Mouse (Mus musculus) megakaryocyte, embryonic 14.5 days (primary cell): ENCODE results near the gene Psmc5. TPM values are rescaled to one million over a fixed set of nuclear protein-coding genes. Genes with fewer than 3 reads are reported as not detected.

Experiments used
- H3K27me3 ChIP-seq: replicated peaks from 2 replicates; pipeline ENCODE3; 2012; ENCODE audit warnings: inconsistent platforms
- H3K36me3 ChIP-seq: replicated peaks from 2 replicates; pipeline ENCODE3; 2012; ENCODE audit warnings: low read length, inconsistent platforms, mixed read lengths
- H3K4me1 ChIP-seq: 2 replicates; pipeline ENCODE4 v1.6.1; 2012; ENCODE audit warnings: inconsistent platforms
- H3K4me3 ChIP-seq: replicated peaks from 2 replicates; pipeline ENCODE3; 2012; ENCODE audit warnings: moderate library complexity, mild to moderate bottlenecking, inconsistent platforms
- H3K9me3 ChIP-seq: 2 replicates; pipeline ENCODE4 v1.6.1; 2012; ENCODE audit warnings: inconsistent platforms
- FLI1 ChIP-seq: IDR thresholded peaks from 2 replicates; pipeline ENCODE4 v1.6.1; 2012; ENCODE audit warnings: low read length, inconsistent platforms, mixed read lengths
- GATA1 ChIP-seq: IDR thresholded peaks from 3 replicates; pipeline ENCODE4 v1.6.1; 2012; ENCODE audit warnings: mixed read lengths, low read length, inconsistent platforms, borderline replicate concordance
- polyA plus RNA-seq: library from polyadenylated mRNA; stranded (reverse); fragments of >175 nt; gene quantifications from 2 replicates; pipeline ENCODE4 v1.2.3, GENCODE M21; 2012; ENCODE audit warnings: low replicate concordance; ENCODE audit not compliant: insufficient read depth

Gene Psmc5
- polyA plus RNA-seq, 1 experiment = 34.7 TPM

GRCm38 (mm10) chr11:106249326-106249725 is 6.6 kb upstream of the Psmc5 start:
- Histone ChIP-seq H3K4me1 (peaks cover 10% of the 10 kb centered on the region), H3K9me3 (no peaks in the 10 kb centered on the region), H3K36me3 (peaks cover 100% of the 10 kb centered on the region), H3K27me3 (no peaks in the 10 kb centered on the region), H3K4me3 (no peak overlapping the region)
- TF ChIP-seq GATA1 = no peak
- TF ChIP-seq FLI1 = no peak

- Histone ChIP-seq H3K36me3 (peaks cover 69% of the 10 kb centered on the region), H3K4me1 (peaks cover 46% of the 10 kb centered on the region), H3K4me3 (peak overlapping the region; percentile 100), H3K9me3 (no peaks in the 10 kb centered on the region), H3K27me3 (no peaks in the 10 kb centered on the region)
- TF ChIP-seq GATA1 = no peak
- TF ChIP-seq FLI1 = no peak
Measured at GRCm38 (mm10) chr11:106254767-106255166, 1.2 kb upstream of the Psmc5 start.

GRCm38 (mm10) chr11:106255174-106255573 is 780 bp upstream of the Psmc5 start:
- TF ChIP-seq GATA1 (no peak), FLI1 (no peak)
- H3K4me3 ChIP-seq = peak overlapping the region; percentile 100
- no peaks in the 10 kb centered on the region for H3K27me3 ChIP-seq
- no peaks in the 10 kb centered on the region for H3K9me3 ChIP-seq
- H3K36me3 ChIP-seq = peaks cover 66% of the 10 kb centered on the region
- peaks cover 46% of the 10 kb centered on the region for H3K4me1 ChIP-seq

GRCm38 (mm10) chr11:106256775-106257174 is 821 bp downstream of the Psmc5 start:
- no peak for TF ChIP-seq FLI1
- TF ChIP-seq GATA1 = no peak
- H3K36me3 ChIP-seq = peaks cover 64% of the 10 kb centered on the region
- no peaks in the 10 kb centered on the region for H3K9me3 ChIP-seq
- peaks cover 46% of the 10 kb centered on the region for H3K4me1 ChIP-seq
- H3K27me3 ChIP-seq = no peaks in the 10 kb centered on the region
- peak overlapping the region; percentile 100 for H3K4me3 ChIP-seq

GRCm38 (mm10) chr11:106260826-106261450 is 5.0 kb downstream of the Psmc5 start:
- Histone ChIP-seq H3K4me3 (no peak overlapping the region), H3K27me3 (no peaks in the 10 kb centered on the region), H3K4me1 (peaks cover 25% of the 10 kb centered on the region), H3K36me3 (peaks cover 80% of the 10 kb centered on the region), H3K9me3 (no peaks in the 10 kb centered on the region)
- TF ChIP-seq GATA1 (no peak), FLI1 (no peak)

- Histone ChIP-seq H3K4me1 (peaks cover 22% of the 10 kb centered on the region), H3K9me3 (no peaks in the 10 kb centered on the region), H3K36me3 (peaks cover 93% of the 10 kb centered on the region), H3K27me3 (no peaks in the 10 kb centered on the region), H3K4me3 (no peak overlapping the region)
- TF ChIP-seq GATA1 (no peak), FLI1 (no peak)
Measured at GRCm38 (mm10) chr11:106263963-106264362, 8.0 kb downstream of the Psmc5 start.

- Histone ChIP-seq H3K27me3 (no peaks in the 10 kb centered on the region), H3K36me3 (peaks cover 89% of the 10 kb centered on the region), H3K4me1 (peaks cover 28% of the 10 kb centered on the region), H3K9me3 (no peaks in the 10 kb centered on the region), H3K4me3 (peak overlapping the region; percentile 38)
- TF ChIP-seq GATA1 = no peak
Measured at GRCm38 (mm10) chr11:106264988-106265387, 9.0 kb downstream of the Psmc5 start.

GRCm38 (mm10) chr11:106265570-106265969 is 9.6 kb downstream of the Psmc5 start:
- Histone ChIP-seq H3K36me3 (peaks cover 89% of the 10 kb centered on the region), H3K4me1 (peaks cover 34% of the 10 kb centered on the region), H3K27me3 (no peaks in the 10 kb centered on the region), H3K4me3 (no peak overlapping the region), H3K9me3 (no peaks in the 10 kb centered on the region)
- no peak for TF ChIP-seq FLI1
- TF ChIP-seq GATA1 = no peak

GRCm38 (mm10) chr11:106266431-106266830 is 10.5 kb downstream of the Psmc5 start:
- no peaks in the 10 kb centered on the region for H3K9me3 ChIP-seq
- no peak overlapping the region for H3K4me3 ChIP-seq
- TF ChIP-seq GATA1 (no peak), FLI1 (no peak)
- peaks cover 80% of the 10 kb centered on the region for H3K36me3 ChIP-seq
- peaks cover 43% of the 10 kb centered on the region for H3K4me1 ChIP-seq
- no peaks in the 10 kb centered on the region for H3K27me3 ChIP-seq

GRCm38 (mm10) chr11:106267311-106267852 is 11.4 kb downstream of the Psmc5 start:
- Histone ChIP-seq H3K27me3 (no peaks in the 10 kb centered on the region), H3K36me3 (peaks cover 71% of the 10 kb centered on the region), H3K4me3 (no peak overlapping the region), H3K9me3 (no peaks in the 10 kb centered on the region), H3K4me1 (peaks cover 47% of the 10 kb centered on the region)
- TF ChIP-seq FLI1 (no peak), GATA1 (no peak)
